Mouse (Mus musculus): ENCODE measurements at regions not wholly inside any gene's neighbourhood (a gene's known extent, or its start where the extent isn't known, plus 50 kb on each side); places are given as distances from the start of the nearest gene placed in this dataset.

- no peak for DNase-seq
These were observed 84.9 kb upstream of the Ccn6 start for GRCm38 (mm10) chr10:39248486-39248885.

- DNase-seq, result no peak
These were observed 83.4 kb upstream of the Ccn6 start for GRCm38 (mm10) chr10:39246984-39247383.

GRCm38 (mm10) chr10:39245141-39245540 is 81.5 kb upstream of the Ccn6 start:
- DNase-seq, result no peak

- no peak for DNase-seq
These were observed 80.5 kb upstream of the Ccn6 start for GRCm38 (mm10) chr10:39244061-39244460.

- no peak for DNase-seq
These were observed 78.8 kb upstream of the Ccn6 start for GRCm38 (mm10) chr10:39242398-39242797.

GRCm38 (mm10) chr10:39241922-39242321 is 78.3 kb upstream of the Ccn6 start:
- DNase-seq, result no peak

GRCm38 (mm10) chr10:39241486-39241885 is 77.9 kb upstream of the Ccn6 start:
- DNase-seq, result no peak

- DNase-seq, result no peak
These were observed 77.4 kb upstream of the Ccn6 start for GRCm38 (mm10) chr10:39240966-39241365.

GRCm38 (mm10) chr10:39240178-39240791 is 76.7 kb upstream of the Ccn6 start:
- DNase-seq, result no peak

- peak; percentile 65 for DNase-seq
These were observed 76.0 kb upstream of the Ccn6 start for GRCm38 (mm10) chr10:39239498-39240177.

GRCm38 (mm10) chr10:39238596-39238995 is 75.0 kb upstream of the Ccn6 start:
- no peak for DNase-seq

- DNase-seq, result no peak
These were observed 74.0 kb upstream of the Ccn6 start for GRCm38 (mm10) chr10:39237549-39237948.

- no peak for DNase-seq
These were observed 70.4 kb upstream of the Ccn6 start for GRCm38 (mm10) chr10:39233926-39234450.

GRCm38 (mm10) chr10:39233191-39233590 is 69.6 kb upstream of the Ccn6 start:
- no peak for DNase-seq

GRCm38 (mm10) chr10:39230634-39231410 is 67.2 kb upstream of the Ccn6 start:
- no peak for DNase-seq

- no peak for DNase-seq
These were observed 65.6 kb upstream of the Ccn6 start for GRCm38 (mm10) chr10:39229233-39229632.

GRCm38 (mm10) chr10:39228027-39228426 is 64.4 kb upstream of the Ccn6 start:
- no peak for DNase-seq

- DNase-seq, result no peak
These were observed 63.9 kb upstream of the Ccn6 start for GRCm38 (mm10) chr10:39227499-39227942.

- DNase-seq, result no peak
These were observed 62.9 kb upstream of the Ccn6 start for GRCm38 (mm10) chr10:39226518-39226917.

- no peak for DNase-seq
These were observed 61.0 kb upstream of the Ccn6 start for GRCm38 (mm10) chr10:39224449-39225094.

- DNase-seq, result no peak
These were observed 57.4 kb upstream of the Ccn6 start for GRCm38 (mm10) chr10:39221028-39221427.

- no peak for DNase-seq
These were observed 55.8 kb upstream of the Ccn6 start for GRCm38 (mm10) chr10:39219366-39219765.

- no peak for DNase-seq
These were observed 54.6 kb upstream of the Ccn6 start for GRCm38 (mm10) chr10:39218151-39218550.
